Mouse (Mus musculus) layer of hippocampus, adult 9-10 months (tissue): Measurements from ENCODE around the gene Col1a2.

ENCODE experiments used
- DNase-seq: peaks from one replicate; pipeline ENCODE4 v3.0.0; 2022; ENCODE audit warnings: low spot score

Gene Col1a2

GRCm38 (mm10) chr6:4587946-4588345 lies 83.3 kb downstream of the Col1a2 start:
- no peak for DNase-seq

- DNase-seq = no peak
Measured at GRCm38 (mm10) chr6:4588722-4589121, 84.1 kb downstream of the Col1a2 start.

DNA sequence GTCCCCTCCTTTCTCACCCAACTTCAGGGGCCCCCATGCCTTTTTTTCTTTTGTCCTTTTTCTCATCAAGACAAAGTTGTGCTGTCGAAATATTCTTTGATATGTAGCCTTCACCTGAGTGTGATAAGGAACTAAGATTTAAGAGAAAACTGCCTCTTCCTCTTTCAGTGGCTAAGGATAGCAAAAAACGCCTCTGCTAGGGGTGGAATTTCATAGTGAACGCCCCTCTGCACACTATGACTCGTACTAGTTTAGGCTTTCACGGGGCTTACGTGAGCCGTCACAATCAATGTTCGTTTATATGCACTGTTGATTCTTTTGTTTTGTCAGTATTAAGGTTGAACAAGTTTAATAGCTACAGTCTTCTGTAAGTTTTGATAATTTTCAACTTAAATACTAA lies 85.5 kb downstream of the Col1a2 start:
- no peak for DNase-seq
